Mouse (Mus musculus): Measurements from ENCODE around the gene Zmynd15. TPM values are rescaled to one million over a fixed set of nuclear protein-coding genes. Genes with fewer than 3 reads are reported as not detected.
A peak's percentile ranks its signal among the peaks of the same experiment; 100 is the strongest.

The Zmynd15 gene
- total and polyA plus RNA-seq, 3 experiments = 0.14 TPM; not detected in 2

DNA sequence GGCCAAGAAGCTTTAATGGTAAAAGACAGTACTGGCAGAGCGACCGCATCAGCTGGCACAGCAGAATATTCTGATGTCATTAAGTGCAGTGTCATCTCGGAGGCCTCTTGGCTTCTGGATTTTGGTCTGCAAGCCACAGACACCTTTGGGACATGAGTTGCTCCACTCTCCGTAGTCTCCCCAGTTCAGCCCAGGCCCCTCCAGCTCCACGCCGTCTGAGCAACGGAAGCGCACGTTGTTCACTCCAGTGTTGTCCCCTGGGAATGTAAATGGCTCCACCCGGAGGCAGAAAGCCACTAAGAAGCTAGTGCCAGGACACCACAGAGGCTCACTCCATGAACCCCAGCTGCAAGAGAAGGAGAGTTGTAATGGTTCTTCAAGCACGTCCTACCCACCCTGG, 54.3 kb downstream of the Zmynd15 start:
- no peaks in the 10 kb centered on the region for H3K9me3 ChIP-seq (replicated peaks; ENCODE audit: insufficient read depth, low read length)
- DNase-seq (ENCODE audit: low read depth, low spot score) = peak; percentile 40
- H3K79me2 ChIP-seq (ENCODE audit: control insufficient read depth, insufficient read depth, low read length, poor library complexity) = no peaks in the 10 kb centered on the region
- no peak overlapping the region; the same call in 1 of the 2 replicates for H3K9ac ChIP-seq (ENCODE audit: control insufficient read depth, low read depth, low read length, poor library complexity, severe bottlenecking)
- peaks cover 15 to 27% of the 10 kb centered on the region in 2 experiments for H3K4me1 ChIP-seq (ENCODE audit: control insufficient read depth in 1 of 2, insufficient read depth in 2 of 2, low read length in 2 of 2)
- no peaks in the 10 kb centered on the region for H3K27me3 ChIP-seq (ENCODE audit: control insufficient read depth in 1 of 2, insufficient read depth in 2 of 2, low read length in 2 of 2)
- peaks cover 0 to 27% of the 10 kb centered on the region in 2 experiments; a peak in 2 of 4 replicates for H3K36me3 ChIP-seq (ENCODE audit: control insufficient read depth in 1 of 2, insufficient read depth in 2 of 2, low read length in 2 of 2)
- no peak overlapping the region for H3K4me3 ChIP-seq (ENCODE audit: control insufficient read depth in 1 of 2, insufficient read depth in 1 of 2, low read depth in 2 of 2, low read length in 2 of 2)
- TF ChIP-seq SMC3 (IDR thresholded peaks at IDR 0.05; ENCODE audit: low read depth, low read length) (peak; percentile 37), CTCF (IDR thresholded peaks at IDR 0.05 in 2 of 3, conservative IDR thresholded peaks at IDR 0.05 in 1 of 3; ENCODE audit: control insufficient read depth in 1 of 3, insufficient read depth in 1 of 3, low read depth in 2 of 3, low read length in 3 of 3, poor library complexity in 1 of 3, severe bottlenecking in 1 of 3) (peak in 2 of 3 experiments; percentile 34 to 44; a peak in 3 of 6 replicates), RCOR1 (IDR thresholded peaks at IDR 0.05; ENCODE audit: low read depth, low read length) (no peak), ETS1 (IDR thresholded peaks at IDR 0.05; ENCODE audit: low read depth, low read length) (0 out of 2 replicates have a peak, but pooled peaks have one; percentile 8), RAD21 (IDR thresholded peaks at IDR 0.05; ENCODE audit: low read depth, low read length) (peak; percentile 34)
- no peak overlapping the region for H3K27ac ChIP-seq (ENCODE audit: control insufficient read depth, low read depth, low read length)

DNA sequence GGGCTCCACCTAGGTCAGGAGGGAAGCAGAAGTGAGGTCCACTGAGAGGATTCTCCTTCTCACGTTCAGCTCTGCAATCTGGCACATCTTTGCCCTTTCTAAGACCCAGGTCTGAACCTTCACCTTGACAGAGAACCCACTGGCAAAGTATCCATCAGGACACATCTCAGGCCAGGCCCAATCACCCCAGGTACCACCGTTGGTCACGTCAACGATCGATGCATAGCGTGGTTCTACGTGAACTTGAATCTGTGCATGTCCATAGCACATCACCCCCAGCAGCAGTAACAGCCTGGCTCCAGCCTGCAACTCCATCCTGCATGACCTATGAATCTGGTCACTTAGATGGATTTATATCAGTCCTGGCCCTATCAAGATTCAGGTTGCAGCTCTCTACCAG, 55.1 kb downstream of the Zmynd15 start, which contains the start of gene Vmo1:
TSS of gene Vmo1 (minus strand) at position 329 of the 400 bp plus-strand sequence.
- no peak for DNase-seq (ENCODE audit: low read depth, low spot score)
- no peaks in the 10 kb centered on the region for H3K79me2 ChIP-seq (ENCODE audit: control insufficient read depth, insufficient read depth, low read length, poor library complexity)
- no peak within 1 kb of the TSS for H3K27ac ChIP-seq (ENCODE audit: control insufficient read depth, low read depth, low read length)
- peaks cover 0 to 33% of the 10 kb centered on the region in 2 experiments; a peak in 2 of 4 replicates for H3K36me3 ChIP-seq (ENCODE audit: control insufficient read depth in 1 of 2, insufficient read depth in 2 of 2, low read length in 2 of 2)
- H3K27me3 ChIP-seq (ENCODE audit: control insufficient read depth in 1 of 2, insufficient read depth in 2 of 2, low read length in 2 of 2) = no peaks in the 10 kb centered on the region
- no peaks in the 10 kb centered on the region for H3K9me3 ChIP-seq (replicated peaks; ENCODE audit: insufficient read depth, low read length)
- TF ChIP-seq GABPA (IDR thresholded peaks at IDR 0.05; ENCODE audit: low read depth, low read length) (no peak), ZKSCAN1 (IDR thresholded peaks at IDR 0.05; ENCODE audit: low read depth, low read length) (no peak), ZNF384 (IDR thresholded peaks at IDR 0.05; ENCODE audit: low read depth, low read length) (no peak), KAT2A (conservative IDR thresholded peaks at IDR 0.05; ENCODE audit: low read depth, low read length) (no peak), POLR2AphosphoS5 (IDR thresholded peaks at IDR 0.05; ENCODE audit: borderline replicate concordance, low read depth, low read length) (no peak), CHD1 (IDR thresholded peaks at IDR 0.05; ENCODE audit: low read depth, low read length) (no peak), TBP (IDR thresholded peaks at IDR 0.05; ENCODE audit: low read depth, low read length) (no peak), NRF1 (IDR thresholded peaks at IDR 0.05; ENCODE audit: insufficient read depth, low read depth, low read length, poor library complexity, severe bottlenecking) (no peak), JUND (IDR thresholded peaks at IDR 0.05; ENCODE audit: low read depth, low read length) (no peak)
- H3K4me1 ChIP-seq (ENCODE audit: control insufficient read depth in 1 of 2, insufficient read depth in 2 of 2, low read length in 2 of 2) = peaks cover 18 to 31% of the 10 kb centered on the region in 2 experiments
- H3K9ac ChIP-seq (ENCODE audit: control insufficient read depth, low read depth, low read length, poor library complexity, severe bottlenecking) = no peak within 1 kb of the TSS
- H3K4me3 ChIP-seq (ENCODE audit: control insufficient read depth in 1 of 2, insufficient read depth in 1 of 2, low read depth in 2 of 2, low read length in 2 of 2) = no peak within 1 kb of the TSS

Other genes with a start within 250 kb of the Zmynd15 start
Only the 30 nearest of the 31 such genes appear.
- 3.1 and 4.2 TPM in 2 replicates for gene Slc16a13, start 238.4 kb upstream of the Zmynd15 start, total RNA-seq (2012; rRNA removed)
- 1 to 10 TPM in 1 of 2 experiments, not detected in 1; 7.9 TPM for gene Slc16a13, start 238.4 kb upstream of the Zmynd15 start, polyA plus RNA-seq (2012; ENCODE audit: insufficient read depth in 1 of 2, insufficient read length in 2 of 2, low read depth in 1 of 2, low replicate concordance in 2 of 2, missing spikeins in 1 of 2)
- gene Bcl6b, start 229.6 kb upstream of the Zmynd15 start, total RNA-seq (2012; rRNA removed) = not detected in 2 replicates
- gene Bcl6b, start 229.6 kb upstream of the Zmynd15 start, polyA plus RNA-seq (2012; ENCODE audit: insufficient read depth in 1 of 2, insufficient read length in 2 of 2, low read depth in 1 of 2, low replicate concordance in 2 of 2, missing spikeins in 1 of 2) = not detected
- 60.4 and 61.8 TPM in 2 replicates for gene 0610010K14Rik, start 221.5 kb upstream of the Zmynd15 start, total RNA-seq (2012; rRNA removed)
- 100 to 1,000 TPM in 1 of 2 experiments, not detected in 1; 189 TPM for gene 0610010K14Rik, start 221.5 kb upstream of the Zmynd15 start, polyA plus RNA-seq (2012; ENCODE audit: insufficient read depth in 1 of 2, insufficient read length in 2 of 2, low read depth in 1 of 2, low replicate concordance in 2 of 2, missing spikeins in 1 of 2)
- gene Gm21988, start 219.6 kb upstream of the Zmynd15 start, total RNA-seq (2012; rRNA removed) = 2.3 and 3.7 TPM in 2 replicates
- 1 to 10 TPM in 1 of 2 experiments, not detected in 1; 4.1 TPM for gene Gm21988, start 219.6 kb upstream of the Zmynd15 start, polyA plus RNA-seq (2012; ENCODE audit: insufficient read depth in 1 of 2, insufficient read length in 2 of 2, low read depth in 1 of 2, low replicate concordance in 2 of 2, missing spikeins in 1 of 2)
- gene Rnasek, start 219.6 kb upstream of the Zmynd15 start, total RNA-seq (2012; rRNA removed) = 46.8 and 56.2 TPM in 2 replicates
- 100 to 1,000 TPM in 1 of 2 experiments, not detected in 1; 179 TPM for gene Rnasek, start 219.6 kb upstream of the Zmynd15 start, polyA plus RNA-seq (2012; ENCODE audit: insufficient read depth in 1 of 2, insufficient read length in 2 of 2, low read depth in 1 of 2, low replicate concordance in 2 of 2, missing spikeins in 1 of 2)
- not detected in 2 replicates for gene Alox12, start 204.1 kb upstream of the Zmynd15 start, total RNA-seq (2012; rRNA removed)
- under 1 TPM in 1 of 2 experiments, not detected in 1; 0.03 TPM for gene Alox12, start 204.1 kb upstream of the Zmynd15 start, polyA plus RNA-seq (2012; ENCODE audit: insufficient read depth in 1 of 2, insufficient read length in 2 of 2, low read depth in 1 of 2, low replicate concordance in 2 of 2, missing spikeins in 1 of 2)
- not detected in 2 replicates for gene Alox12e, start 136.8 kb upstream of the Zmynd15 start, total RNA-seq (2012; rRNA removed)
- gene Alox12e, start 136.8 kb upstream of the Zmynd15 start, polyA plus RNA-seq (2012; ENCODE audit: insufficient read depth in 1 of 2, insufficient read length in 2 of 2, low read depth in 1 of 2, low replicate concordance in 2 of 2, missing spikeins in 1 of 2) = not detected
- gene Alox15, start 107.4 kb upstream of the Zmynd15 start, total RNA-seq (2012; rRNA removed) = not detected in 2 replicates
- gene Alox15, start 107.4 kb upstream of the Zmynd15 start, polyA plus RNA-seq (2012; ENCODE audit: insufficient read depth in 1 of 2, insufficient read length in 2 of 2, low read depth in 1 of 2, low replicate concordance in 2 of 2, missing spikeins in 1 of 2) = not detected
- gene Pelp1, start 49.4 kb upstream of the Zmynd15 start, total RNA-seq (2012; rRNA removed) = 46.4 and 50.6 TPM in 2 replicates
- 10 to 100 TPM in 1 of 2 experiments, not detected in 1; 70.1 TPM for gene Pelp1, start 49.4 kb upstream of the Zmynd15 start, polyA plus RNA-seq (2012; ENCODE audit: insufficient read depth in 1 of 2, insufficient read length in 2 of 2, low read depth in 1 of 2, low replicate concordance in 2 of 2, missing spikeins in 1 of 2)
- gene Arrb2, start 26.8 kb upstream of the Zmynd15 start, total RNA-seq (2012; rRNA removed) = 200 and 241 TPM in 2 replicates
- 100 to 1,000 TPM in 1 of 2 experiments, not detected in 1; 272 TPM for gene Arrb2, start 26.8 kb upstream of the Zmynd15 start, polyA plus RNA-seq (2012; ENCODE audit: insufficient read depth in 1 of 2, insufficient read length in 2 of 2, low read depth in 1 of 2, low replicate concordance in 2 of 2, missing spikeins in 1 of 2)
- gene Med11, start 7.5 kb upstream of the Zmynd15 start, total RNA-seq (2012; rRNA removed) = 43.0 and 43.3 TPM in 2 replicates
- gene Med11, start 7.5 kb upstream of the Zmynd15 start, polyA plus RNA-seq (2012; ENCODE audit: insufficient read depth in 1 of 2, insufficient read length in 2 of 2, low read depth in 1 of 2, low replicate concordance in 2 of 2, missing spikeins in 1 of 2) = 10 to 100 TPM in 1 of 2 experiments, not detected in 1; 40.0 TPM
- not detected in 2 replicates for gene Cxcl16, start 551 bp downstream of the Zmynd15 start, total RNA-seq (2012; rRNA removed)
- not detected for gene Cxcl16, start 551 bp downstream of the Zmynd15 start, polyA plus RNA-seq (2012; ENCODE audit: insufficient read depth in 1 of 2, insufficient read length in 2 of 2, low read depth in 1 of 2, low replicate concordance in 2 of 2, missing spikeins in 1 of 2)
- gene Tm4sf5, start 45.8 kb downstream of the Zmynd15 start, total RNA-seq (2012; rRNA removed) = 0.27 TPM in 1 of 2 replicates, not detected in the other
- under 1 TPM in 1 of 2 experiments, not detected in 1; 0.21 TPM for gene Tm4sf5, start 45.8 kb downstream of the Zmynd15 start, polyA plus RNA-seq (2012; ENCODE audit: insufficient read depth in 1 of 2, insufficient read length in 2 of 2, low read depth in 1 of 2, low replicate concordance in 2 of 2, missing spikeins in 1 of 2)
- gene Vmo1, start 55.2 kb downstream of the Zmynd15 start, total RNA-seq (2012; rRNA removed) = not detected in 2 replicates
- not detected for gene Vmo1, start 55.2 kb downstream of the Zmynd15 start, polyA plus RNA-seq (2012; ENCODE audit: insufficient read depth in 1 of 2, insufficient read length in 2 of 2, low read depth in 1 of 2, low replicate concordance in 2 of 2, missing spikeins in 1 of 2)
- gene Gltpd2, start 59.8 kb downstream of the Zmynd15 start, total RNA-seq (2012; rRNA removed) = not detected in 2 replicates
- gene Gltpd2, start 59.8 kb downstream of the Zmynd15 start, polyA plus RNA-seq (2012; ENCODE audit: insufficient read depth in 1 of 2, insufficient read length in 2 of 2, low read depth in 1 of 2, low replicate concordance in 2 of 2, missing spikeins in 1 of 2) = under 1 TPM in 1 of 2 experiments, not detected in 1; 0.06 TPM
- 602 and 671 TPM in 2 replicates for gene Psmb6, start 65.9 kb downstream of the Zmynd15 start, total RNA-seq (2012; rRNA removed)
- 100 to 1,000 TPM in 1 of 2 experiments, not detected in 1; 462 TPM for gene Psmb6, start 65.9 kb downstream of the Zmynd15 start, polyA plus RNA-seq (2012; ENCODE audit: insufficient read depth in 1 of 2, insufficient read length in 2 of 2, low read depth in 1 of 2, low replicate concordance in 2 of 2, missing spikeins in 1 of 2)
- not detected in 2 replicates for gene Gm40193, start 73.5 kb downstream of the Zmynd15 start, total RNA-seq (2012; rRNA removed)
- gene Gm40193, start 73.5 kb downstream of the Zmynd15 start, polyA plus RNA-seq (2012; ENCODE audit: insufficient read depth in 1 of 2, insufficient read length in 2 of 2, low read depth in 1 of 2, low replicate concordance in 2 of 2, missing spikeins in 1 of 2) = not detected
- 0.07 and 0.15 TPM in 2 replicates for gene Pld2, start 80.6 kb downstream of the Zmynd15 start, total RNA-seq (2012; rRNA removed)
- gene Pld2, start 80.6 kb downstream of the Zmynd15 start, polyA plus RNA-seq (2012; ENCODE audit: insufficient read depth in 1 of 2, insufficient read length in 2 of 2, low read depth in 1 of 2, low replicate concordance in 2 of 2, missing spikeins in 1 of 2) = under 1 TPM in 1 of 2 experiments, not detected in 1; 0.39 TPM
- gene Mink1, start 103.4 kb downstream of the Zmynd15 start, total RNA-seq (2012; rRNA removed) = 25.0 and 33.8 TPM in 2 replicates
- 100 to 1,000 TPM in 1 of 2 experiments, 10 to 100 TPM in 1; 57.3 to 230 TPM for gene Mink1, start 103.4 kb downstream of the Zmynd15 start, polyA plus RNA-seq (2012; ENCODE audit: insufficient read depth in 1 of 2, insufficient read length in 2 of 2, low read depth in 1 of 2, low replicate concordance in 2 of 2, missing spikeins in 1 of 2)
- not detected in 2 replicates for gene 4930544D05Rik, start 156.4 kb downstream of the Zmynd15 start, total RNA-seq (2012; rRNA removed)
- gene 4930544D05Rik, start 156.4 kb downstream of the Zmynd15 start, polyA plus RNA-seq (2012; ENCODE audit: insufficient read depth in 1 of 2, insufficient read length in 2 of 2, low read depth in 1 of 2, low replicate concordance in 2 of 2, missing spikeins in 1 of 2) = under 1 TPM in 1 of 2 experiments, not detected in 1; 0.10 TPM
- 0.54 TPM in 1 of 2 replicates, not detected in the other for gene Chrne, start 159.8 kb downstream of the Zmynd15 start, total RNA-seq (2012; rRNA removed)
- gene Chrne, start 159.8 kb downstream of the Zmynd15 start, polyA plus RNA-seq (2012; ENCODE audit: insufficient read depth in 1 of 2, insufficient read length in 2 of 2, low read depth in 1 of 2, low replicate concordance in 2 of 2, missing spikeins in 1 of 2) = under 1 TPM in 1 of 2 experiments, not detected in 1; 0.33 TPM
- 0.98 and 1.6 TPM in 2 replicates for gene Gp1ba, start 179.7 kb downstream of the Zmynd15 start, total RNA-seq (2012; rRNA removed)
- gene Gp1ba, start 179.7 kb downstream of the Zmynd15 start, polyA plus RNA-seq (2012; ENCODE audit: insufficient read depth in 1 of 2, insufficient read length in 2 of 2, low read depth in 1 of 2, low replicate concordance in 2 of 2, missing spikeins in 1 of 2) = 1 to 10 TPM in 1 of 2 experiments, not detected in 1; 5.0 TPM
- gene Rnf167, start 187.8 kb downstream of the Zmynd15 start, total RNA-seq (2012; rRNA removed) = 30.4 and 31.4 TPM in 2 replicates
- gene Rnf167, start 187.8 kb downstream of the Zmynd15 start, polyA plus RNA-seq (2012; ENCODE audit: insufficient read depth in 1 of 2, insufficient read length in 2 of 2, low read depth in 1 of 2, low replicate concordance in 2 of 2, missing spikeins in 1 of 2) = 10 to 100 TPM in 1 of 2 experiments, not detected in 1; 44.4 TPM
- gene Slc25a11, start 188.0 kb downstream of the Zmynd15 start, total RNA-seq (2012; rRNA removed) = 96.3 and 104 TPM in 2 replicates
- gene Slc25a11, start 188.0 kb downstream of the Zmynd15 start, polyA plus RNA-seq (2012; ENCODE audit: insufficient read depth in 1 of 2, insufficient read length in 2 of 2, low read depth in 1 of 2, low replicate concordance in 2 of 2, missing spikeins in 1 of 2) = 100 to 1,000 TPM; 114 to 145 TPM
- 1,332 and 1,356 TPM in 2 replicates for gene Pfn1, start 195.2 kb downstream of the Zmynd15 start, total RNA-seq (2012; rRNA removed)
- gene Pfn1, start 195.2 kb downstream of the Zmynd15 start, polyA plus RNA-seq (2012; ENCODE audit: insufficient read depth in 1 of 2, insufficient read length in 2 of 2, low read depth in 1 of 2, low replicate concordance in 2 of 2, missing spikeins in 1 of 2) = 1,000 to 10,000 TPM; 2,392 to 5,980 TPM
- gene Eno3, start 197.8 kb downstream of the Zmynd15 start, total RNA-seq (2012; rRNA removed) = 12.9 and 14.2 TPM in 2 replicates
- gene Eno3, start 197.8 kb downstream of the Zmynd15 start, polyA plus RNA-seq (2012; ENCODE audit: insufficient read depth in 1 of 2, insufficient read length in 2 of 2, low read depth in 1 of 2, low replicate concordance in 2 of 2, missing spikeins in 1 of 2) = 10 to 100 TPM in 1 of 2 experiments, not detected in 1; 16.8 TPM
- gene Spag7, start 210.0 kb downstream of the Zmynd15 start, total RNA-seq (2012; rRNA removed) = 76.4 and 81.0 TPM in 2 replicates
- gene Spag7, start 210.0 kb downstream of the Zmynd15 start, polyA plus RNA-seq (2012; ENCODE audit: insufficient read depth in 1 of 2, insufficient read length in 2 of 2, low read depth in 1 of 2, low replicate concordance in 2 of 2, missing spikeins in 1 of 2) = 10 to 100 TPM in 1 of 2 experiments, not detected in 1; 99.6 TPM
- 1.9 and 2.8 TPM in 2 replicates for gene Camta2, start 228.7 kb downstream of the Zmynd15 start, total RNA-seq (2012; rRNA removed)
- 10 to 100 TPM in 1 of 2 experiments, not detected in 1; 15.0 TPM for gene Camta2, start 228.7 kb downstream of the Zmynd15 start, polyA plus RNA-seq (2012; ENCODE audit: insufficient read depth in 1 of 2, insufficient read length in 2 of 2, low read depth in 1 of 2, low replicate concordance in 2 of 2, missing spikeins in 1 of 2)
- gene Inca1, start 240.7 kb downstream of the Zmynd15 start, total RNA-seq (2012; rRNA removed) = 0.35 and 0.46 TPM in 2 replicates
- gene Inca1, start 240.7 kb downstream of the Zmynd15 start, polyA plus RNA-seq (2012; ENCODE audit: insufficient read depth in 1 of 2, insufficient read length in 2 of 2, low read depth in 1 of 2, low replicate concordance in 2 of 2, missing spikeins in 1 of 2) = 1 to 10 TPM in 1 of 2 experiments, not detected in 1; 2.2 TPM
- 19.8 and 20.3 TPM in 2 replicates for gene Kif1c, start 241.1 kb downstream of the Zmynd15 start, total RNA-seq (2012; rRNA removed)
- gene Kif1c, start 241.1 kb downstream of the Zmynd15 start, polyA plus RNA-seq (2012; ENCODE audit: insufficient read depth in 1 of 2, insufficient read length in 2 of 2, low read depth in 1 of 2, low replicate concordance in 2 of 2, missing spikeins in 1 of 2) = 10 to 100 TPM in 1 of 2 experiments, not detected in 1; 21.7 TPM